Mouse (Mus musculus) testis, adult 2 months (tissue): ENCODE results near the gene Syne4.

Experiments
- CTCF ChIP-seq: fragments of 200-500 bp; IDR thresholded peaks from 2 replicates; pipeline ENCODE4 v1.5.1; 2012; ENCODE audit warnings: low read depth, mild to moderate bottlenecking, inconsistent platforms, low read length, moderate library complexity; ENCODE audit not compliant: control insufficient read depth, insufficient read depth, insufficient replicate concordance
- POLR2A ChIP-seq: fragments of 200-500 bp; IDR thresholded peaks from 2 replicates; pipeline ENCODE4 v1.6.1; 2012; ENCODE audit warnings: low read depth, mild to moderate bottlenecking, inconsistent platforms, low read length, moderate library complexity; ENCODE audit not compliant: control insufficient read depth

- TF ChIP-seq CTCF = no peak
- TF ChIP-seq POLR2A = peak; percentile 97
These were observed 34.5 kb upstream of the Syne4 start, which contains the start of the genes Thap8 and Wdr62 for GRCm38 (mm10) chr7:30279951-30280669.
